Mouse (Mus musculus): Measurements from ENCODE around the gene Rgs14. TPM values are rescaled to one million over a fixed set of nuclear protein-coding genes. Genes with fewer than 3 reads are reported as not detected.

Gene Rgs14
- polyA plus RNA-seq, 1 experiment, result 0.51 TPM

GRCm38 (mm10) chr13:55426613-55427012 lies 57.1 kb downstream of the Rgs14 start, which contains the start of gene F12:
Gene F12, minus strand, starts transcription at chr13:55426793.
- TF ChIP-seq CTCF (IDR thresholded peaks at IDR 0.05; ENCODE audit: borderline replicate concordance, extremely low read depth, insufficient read depth, insufficient read length) (no peak), POLR2A (IDR thresholded peaks at IDR 0.05; ENCODE audit: borderline replicate concordance, extremely low read depth, insufficient read depth, insufficient read length, poor library complexity, severe bottlenecking) (no peak)
- no peak for DNase-seq (ENCODE audit: low read depth)

GRCm38 (mm10) chr13:55429226-55429888 lies 59.8 kb downstream of the Rgs14 start:
- TF ChIP-seq CTCF (IDR thresholded peaks at IDR 0.05; ENCODE audit: borderline replicate concordance, extremely low read depth, insufficient read depth, insufficient read length), result no peak
- no peak for TF ChIP-seq POLR2A (IDR thresholded peaks at IDR 0.05; ENCODE audit: borderline replicate concordance, extremely low read depth, insufficient read depth, insufficient read length, poor library complexity, severe bottlenecking)
- DNase-seq (ENCODE audit: low read depth), result no peak

GRCm38 (mm10) chr13:55430566-55430965 lies 61.0 kb downstream of the Rgs14 start:
- DNase-seq (ENCODE audit: low read depth), result no peak
- no peak for TF ChIP-seq CTCF (IDR thresholded peaks at IDR 0.05; ENCODE audit: borderline replicate concordance, extremely low read depth, insufficient read depth, insufficient read length)
- TF ChIP-seq POLR2A (IDR thresholded peaks at IDR 0.05; ENCODE audit: borderline replicate concordance, extremely low read depth, insufficient read depth, insufficient read length, poor library complexity, severe bottlenecking), result no peak

- no peak for DNase-seq (ENCODE audit: low read depth)
- TF ChIP-seq CTCF (IDR thresholded peaks at IDR 0.05; ENCODE audit: borderline replicate concordance, extremely low read depth, insufficient read depth, insufficient read length) (no peak), POLR2A (IDR thresholded peaks at IDR 0.05; ENCODE audit: borderline replicate concordance, extremely low read depth, insufficient read depth, insufficient read length, poor library complexity, severe bottlenecking) (no peak)
These were observed 62.6 kb downstream of the Rgs14 start for GRCm38 (mm10) chr13:55431889-55432685.

Other genes starting within 250 kb of the Rgs14 start
- gene Gm17617, start 236.2 kb upstream of the Rgs14 start, polyA plus RNA-seq (2012; rRNA removed), result not detected in 2 replicates
- gene Fgfr4, start 217.1 kb upstream of the Rgs14 start, polyA plus RNA-seq (2012; rRNA removed), result 1.6 and 2.0 TPM in 2 replicates
- gene Nsd1, start 159.9 kb upstream of the Rgs14 start, polyA plus RNA-seq (2012; rRNA removed), result 38.1 and 52.2 TPM in 2 replicates
- 237 and 255 TPM in 2 replicates for gene Prelid1, start 49.2 kb upstream of the Rgs14 start, polyA plus RNA-seq (2012; rRNA removed)
- 113 and 173 TPM in 2 replicates for gene Rab24, start 47.8 kb upstream of the Rgs14 start, polyA plus RNA-seq (2012; rRNA removed)
- 22.3 and 48.5 TPM in 2 replicates for gene Mxd3, start 39.9 kb upstream of the Rgs14 start, polyA plus RNA-seq (2012; rRNA removed)
- 61.7 and 66.2 TPM in 2 replicates for gene Lman2, start 6.9 kb upstream of the Rgs14 start, polyA plus RNA-seq (2012; rRNA removed)
- gene Slc34a1, start 28.5 kb downstream of the Rgs14 start, polyA plus RNA-seq (2012; rRNA removed), result 0.06 and 0.10 TPM in 2 replicates
- 0.51 and 0.66 TPM in 2 replicates for gene Pfn3, start 45.5 kb downstream of the Rgs14 start, polyA plus RNA-seq (2012; rRNA removed)
- 0.13 and 0.26 TPM in 2 replicates for gene F12, start 57.1 kb downstream of the Rgs14 start, polyA plus RNA-seq (2012; rRNA removed)
- 79.6 and 92.1 TPM in 2 replicates for gene Grk6, start 75.3 kb downstream of the Rgs14 start, polyA plus RNA-seq (2012; rRNA removed)
- gene Prr7, start 94.5 kb downstream of the Rgs14 start, polyA plus RNA-seq (2012; rRNA removed), result 75.5 and 77.4 TPM in 2 replicates
- gene Dbn1, start 118.4 kb downstream of the Rgs14 start, polyA plus RNA-seq (2012; rRNA removed), result 809 and 867 TPM in 2 replicates
- 118 and 126 TPM in 2 replicates for gene Pdlim7, start 143.9 kb downstream of the Rgs14 start, polyA plus RNA-seq (2012; rRNA removed)
- gene Dok3, start 159.6 kb downstream of the Rgs14 start, polyA plus RNA-seq (2012; rRNA removed), result 15.9 and 20.0 TPM in 2 replicates
- 92.4 and 109 TPM in 2 replicates for gene Ddx41, start 166.9 kb downstream of the Rgs14 start, polyA plus RNA-seq (2012; rRNA removed)
- 161 and 190 TPM in 2 replicates for gene Fam193b, start 201.4 kb downstream of the Rgs14 start, polyA plus RNA-seq (2012; rRNA removed)
- gene Tmed9, start 204.0 kb downstream of the Rgs14 start, polyA plus RNA-seq (2012; rRNA removed), result 98.7 and 99.3 TPM in 2 replicates
- gene B4galt7, start 230.2 kb downstream of the Rgs14 start, polyA plus RNA-seq (2012; rRNA removed), result 47.2 and 57.5 TPM in 2 replicates

All from brain, embryonic 14.5 days (tissue).